ENCODE assay signal across 10 mouse cellular contexts in the genomic region with DNA sequence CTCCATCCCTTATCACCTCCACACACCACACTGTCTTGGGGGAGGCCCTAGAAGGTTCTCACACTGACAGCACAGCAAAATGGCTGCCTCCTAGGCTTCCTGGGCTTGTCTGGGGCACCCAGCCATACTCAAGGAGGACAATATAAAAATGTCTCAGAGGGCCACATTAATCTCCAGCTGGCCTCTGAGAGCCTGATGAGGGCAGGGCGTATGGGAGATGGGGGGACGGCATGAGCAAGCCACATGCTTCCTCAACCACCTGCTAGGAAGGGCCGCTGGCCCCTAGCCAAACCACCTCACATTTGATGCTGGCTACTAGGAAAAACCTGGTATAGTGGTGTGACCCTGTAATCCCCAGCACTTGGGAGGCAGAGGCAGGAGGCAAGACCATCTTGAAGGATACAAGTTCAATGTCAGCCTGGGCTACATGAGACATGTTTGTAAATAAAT. TPM values are rescaled to one million over a fixed set of nuclear protein-coding genes. Genes with fewer than 3 reads are reported as not detected.
A peak's percentile ranks its signal among the peaks of the same experiment; 100 is the strongest.
DNase-seq lines count a peak whose midpoint lies in the region; ATAC-seq and TF ChIP-seq lines count a peak whose summit lies in the region.
"Had no signal": no experiment of that assay in that cellular context is flagged by ENCODE, and none has a peak within 500 bp of the region (broad histone marks: within the 10 kb centered on the region; RNA-seq: fewer than 3 reads in every experiment).

No protein-coding gene starts in this region.

- H3K27me3 ChIP-seq in heart, adult 2 months (ENCODE audit: control insufficient read depth, insufficient read depth, low read length), result no peaks in the 10 kb centered on the region
- no peaks in the 10 kb centered on the region for H3K27me3 ChIP-seq in neural tube, embryonic 12.5 days (replicated peaks)
- H3K27me3 ChIP-seq in stomach, embryonic 15.5 days (replicated peaks), result no peaks in the 10 kb centered on the region

- intact Hi-C loops in heart, adult 2 months (cut with DNase I), result no loop called here
- intact Hi-C loops in gastrocnemius, postnatal 14 days (cut with DNase I; ENCODE audit: low total_unique reads), result no loop called here

- 34% methylated on average over 3 of the region's 3 CpGs for WGBS in heart, adult 2 months
- WGBS in neural tube, embryonic 12.5 days, result 78% methylated on average over 3 of the region's 3 CpGs
- WGBS in stomach, embryonic 15.5 days, result 64% methylated on average over 3 of the region's 3 CpGs

- H3K4me3 ChIP-seq in heart, adult 2 months, result no peak overlapping the region; the same call in 1 of the 2 replicates
- H3K4me3 ChIP-seq in neural tube, embryonic 12.5 days, result no peak overlapping the region
- H3K4me3 ChIP-seq in stomach, embryonic 15.5 days (replicated peaks), result no peak overlapping the region

- no peak overlapping the region for H3K9ac ChIP-seq in heart, adult 2 months (ENCODE audit: low read depth, low read length)
- no peak overlapping the region for H3K9ac ChIP-seq in neural tube, embryonic 12.5 days
- H3K9ac ChIP-seq in stomach, embryonic 15.5 days, result no peak overlapping the region

- peak overlapping the region; percentile 45; the same call in 1 of the 2 replicates for H3K4me2 ChIP-seq in neural tube, embryonic 12.5 days (replicated peaks)
- H3K4me2 ChIP-seq in stomach, embryonic 15.5 days, result no peak overlapping the region

- peaks cover 14% of the 10 kb centered on the region for H3K79me2 ChIP-seq in heart, adult 2 months (replicated peaks; ENCODE audit: control insufficient read depth, insufficient read depth, low read length)

- H3K27ac ChIP-seq in heart, adult 2 months, result peak overlapping the region; percentile 85
- H3K27ac ChIP-seq in neural tube, embryonic 12.5 days, result no peak overlapping the region
- 0 out of 2 replicates have a peak overlapping the region, but pooled peaks have one; percentile 4 for H3K27ac ChIP-seq in stomach, embryonic 15.5 days

- peaks cover 37% of the 10 kb centered on the region for H3K4me1 ChIP-seq in heart, adult 2 months (ENCODE audit: control insufficient read depth, insufficient read depth, low read length)
- H3K4me1 ChIP-seq in neural tube, embryonic 12.5 days, result peaks cover 60% of the 10 kb centered on the region
- peaks cover 56% of the 10 kb centered on the region for H3K4me1 ChIP-seq in stomach, embryonic 15.5 days

- peaks cover 8% of the 10 kb centered on the region for H3K36me3 ChIP-seq in heart, adult 2 months (ENCODE audit: control insufficient read depth, insufficient read depth, low read length)
- no peaks in the 10 kb centered on the region for H3K36me3 ChIP-seq in neural tube, embryonic 12.5 days
- H3K36me3 ChIP-seq in stomach, embryonic 15.5 days, result no peaks in the 10 kb centered on the region

- no peak for TF ChIP-seq POLR2A in heart, adult 2 months (IDR thresholded peaks at IDR 0.05; ENCODE audit: insufficient read depth, low read depth, low read length)

- no peak for ATAC-seq in neural tube, embryonic 12.5 days (ENCODE audit: low FRiP score, low read depth)
- no peak for ATAC-seq in stomach, embryonic 15.5 days (ENCODE audit: insufficient read depth, low FRiP score, low read depth)

- no peak for TF ChIP-seq CTCF in heart, adult 2 months (IDR thresholded peaks at IDR 0.05)

- peak in 1 of 2 experiments; percentile 19 for DNase-seq in heart, adult 2 months
- no peak for DNase-seq in heart, adult 11 months
- DNase-seq in neural tube, embryonic 10.5 days (ENCODE audit: extremely low spot score, low spot score), result no peak
- peak; percentile 37 for DNase-seq in gastrocnemius, postnatal 14 days
- no peak for DNase-seq in urinary bladder, postnatal 14 days (ENCODE audit: low spot score)
- DNase-seq in layer of hippocampus, postnatal 10 days (ENCODE audit: low spot score in 2 of 2), result no peak

- no peak for TF ChIP-seq EP300 in heart, adult 2 months (IDR thresholded peaks at IDR 0.05; ENCODE audit: insufficient read depth, low read depth, low read length)

- no peaks in the 10 kb centered on the region for H3K9me3 ChIP-seq in neural tube, embryonic 12.5 days
- no peaks in the 10 kb centered on the region for H3K9me3 ChIP-seq in stomach, embryonic 15.5 days

RNA-seq across cellular contexts. Expression of gene Gm9821, which starts 3.3 kb away (rescaled TPM):
- total RNA-seq in heart, adult 2 months (2021), result not detected
- polyA plus RNA-seq in heart, adult 2 months (2012; rRNA removed), result not detected in 2 replicates
- polyA plus RNA-seq in neural tube, embryonic 12.5 days (2016; fragmentation: Nextera tagmentation; extraction: Ambion mirVana), result 0.29 and 0.32 TPM in 2 replicates
- not detected for total RNA-seq in gastrocnemius, postnatal 14 days (2021)
- polyA plus RNA-seq in stomach, embryonic 15.5 days (2015; fragmentation: Nextera tagmentation; extraction: Ambion mirVana), result 0.66 and 0.71 TPM in 2 replicates
- not detected for total RNA-seq in layer of hippocampus, postnatal 10 days (2021)
- polyA plus RNA-seq: embryonic facial prominence, embryonic 11.5 days had no signal

RNA-seq across cellular contexts. Expression of gene Mdk, which starts 16.7 kb away (rescaled TPM):
- 1 to 10 TPM; 2.5 to 2.8 TPM for total RNA-seq in heart, adult 2 months (2021)
- polyA plus RNA-seq in heart, adult 2 months (2012; rRNA removed), result 4.1 and 5.4 TPM in 2 replicates
- polyA plus RNA-seq in neural tube, embryonic 12.5 days (2016; fragmentation: Nextera tagmentation; extraction: Ambion mirVana), result 774 and 775 TPM in 2 replicates
- total RNA-seq in gastrocnemius, postnatal 14 days (2021), result 10 to 100 TPM; 12.1 to 20.7 TPM
- polyA plus RNA-seq in stomach, embryonic 15.5 days (2015; fragmentation: Nextera tagmentation; extraction: Ambion mirVana), result 587 and 735 TPM in 2 replicates
- 10 to 100 TPM; 44.3 to 49.4 TPM for total RNA-seq in layer of hippocampus, postnatal 10 days (2021)

RNA-seq across cellular contexts. Expression of gene Chrm4, which starts 21.8 kb away (rescaled TPM):
- not detected for total RNA-seq in heart, adult 2 months (2021)
- 0.14 and 0.29 TPM in 2 replicates for polyA plus RNA-seq in heart, adult 2 months (2012; rRNA removed)
- 0.50 and 0.96 TPM in 2 replicates for polyA plus RNA-seq in neural tube, embryonic 12.5 days (2016; fragmentation: Nextera tagmentation; extraction: Ambion mirVana)
- total RNA-seq in gastrocnemius, postnatal 14 days (2021), result not detected
- polyA plus RNA-seq in stomach, embryonic 15.5 days (2015; fragmentation: Nextera tagmentation; extraction: Ambion mirVana), result 0.21 and 0.27 TPM in 2 replicates
- total RNA-seq in layer of hippocampus, postnatal 10 days (2021), result 10 to 100 TPM; 20.0 to 21.3 TPM
- polyA plus RNA-seq: kidney, embryonic 14.5 days had no signal

RNA-seq across cellular contexts. Expression of gene Dgkz, which starts 26.8 kb away (rescaled TPM):
- total RNA-seq in heart, adult 2 months (2021), result 10 to 100 TPM; 35.5 to 37.5 TPM
- polyA plus RNA-seq in heart, adult 2 months (2012; rRNA removed), result 102 and 118 TPM in 2 replicates
- 36.0 and 41.6 TPM in 2 replicates for polyA plus RNA-seq in neural tube, embryonic 12.5 days (2016; fragmentation: Nextera tagmentation; extraction: Ambion mirVana)
- total RNA-seq in gastrocnemius, postnatal 14 days (2021), result 10 to 100 TPM; 38.6 to 42.4 TPM
- polyA plus RNA-seq in stomach, embryonic 15.5 days (2015; fragmentation: Nextera tagmentation; extraction: Ambion mirVana), result 50.9 and 51.1 TPM in 2 replicates
- 100 to 1,000 TPM; 313 to 336 TPM for total RNA-seq in layer of hippocampus, postnatal 10 days (2021)

Comparison
In these comparisons a context has a peak if more than half of its experiments do, and no peak if none do; other contexts are left out.
1. RNA of gene Chrm4, which starts 21.8 kb away (total RNA-seq): 20.0 to 21.3 TPM in layer of hippocampus, postnatal 10 days; not detected in heart, adult 2 months and not detected in gastrocnemius, postnatal 14 days; every median in the first group is over 10 times any median in the second.